Mouse (Mus musculus) cerebellum, adult 2 months (tissue): Measurements from ENCODE around the gene Prr36.

Experiments
- CTCF ChIP-seq: fragments of 200-500 bp; IDR thresholded peaks from 2 replicates; pipeline ENCODE4 v1.5.1; 2011; ENCODE audit warnings: low read depth, mild to moderate bottlenecking, control low read depth, low read length, moderate library complexity, borderline replicate concordance; ENCODE audit not compliant: insufficient read depth
- POLR2A ChIP-seq: fragments of 200-500 bp; IDR thresholded peaks from 2 replicates; pipeline ENCODE4 v1.6.1; 2011; ENCODE audit warnings: low read length, control low read depth, borderline replicate concordance; ENCODE audit not compliant: insufficient read depth

- TF ChIP-seq CTCF: no peak
- TF ChIP-seq POLR2A: no peak
These were observed 42.5 kb upstream of the Prr36 start for GRCm38 (mm10) chr8:4259805-4260170.
